Mouse (Mus musculus): ENCODE measurements around the gene Gramd4. TPM values are rescaled to one million over a fixed set of nuclear protein-coding genes. Genes with fewer than 3 reads are reported as not detected.
A peak's percentile ranks its signal among the peaks of the same experiment; 100 is the strongest.

Gramd4 gene
- polyA plus RNA-seq, 1 experiment, result 15.0 TPM

GRCm38 (mm10) chr15:86088266-86088790 is 30.8 kb downstream of the Gramd4 start:
- H3K27me3 ChIP-seq (ENCODE audit: control insufficient read depth, insufficient read depth, insufficient read length), result no peaks in the 10 kb centered on the region
- H3K4me3 ChIP-seq, result no peak overlapping the region
- peaks cover 11% of the 10 kb centered on the region for H3K36me3 ChIP-seq (ENCODE audit: control insufficient read depth, insufficient read depth)
- H3K79me2 ChIP-seq (ENCODE audit: control insufficient read depth, insufficient read depth), result peaks cover 43% of the 10 kb centered on the region
- no peak overlapping the region for H3ac ChIP-seq (ENCODE audit: control insufficient read depth, insufficient read length)
- no peak for TF ChIP-seq MAX (IDR thresholded peaks at IDR 0.05; ENCODE audit: low read depth)
- no peak for TF ChIP-seq REST (IDR thresholded peaks at IDR 0.05; ENCODE audit: insufficient read depth, insufficient read length)
- TF ChIP-seq E2F4 (IDR thresholded peaks at IDR 0.05; ENCODE audit: insufficient read depth), result no peak
- no peak for TF ChIP-seq POLR2A (IDR thresholded peaks at IDR 0.05; ENCODE audit: insufficient read length, low read depth)
- no peak for TF ChIP-seq TCF12 (IDR thresholded peaks at IDR 0.05; ENCODE audit: insufficient read depth, poor library complexity, severe bottlenecking)
- no peak for TF ChIP-seq TCF3 (IDR thresholded peaks at IDR 0.05; ENCODE audit: insufficient read length, low read depth)
- no peak for TF ChIP-seq MYOD1 (IDR thresholded peaks at IDR 0.05; ENCODE audit: control insufficient read depth in 1 of 3, insufficient read length in 2 of 3, low read depth in 2 of 3)
- no peak for TF ChIP-seq USF1 (IDR thresholded peaks at IDR 0.05; ENCODE audit: low read depth)
- TF ChIP-seq SRF (IDR thresholded peaks at IDR 0.05; ENCODE audit: control insufficient read depth, insufficient read length, low read depth), result no peak
- no peak for TF ChIP-seq POLR2AphosphoS2 (IDR thresholded peaks at IDR 0.05; ENCODE audit: insufficient read length, low read depth)
- no peak for TF ChIP-seq CEBPB (IDR thresholded peaks at IDR 0.05; ENCODE audit: insufficient read depth, poor library complexity, severe bottlenecking)
- no peak for TF ChIP-seq MYOG (IDR thresholded peaks at IDR 0.05; ENCODE audit: control insufficient read depth in 1 of 3, insufficient read depth in 1 of 3, insufficient read length in 2 of 3, low read depth in 2 of 3)
- no peak overlapping the region for H3K4me2 ChIP-seq (ENCODE audit: low read depth)

GRCm38 (mm10) chr15:86089091-86089744 is 31.7 kb downstream of the Gramd4 start:
- no peaks in the 10 kb centered on the region for H3K27me3 ChIP-seq (ENCODE audit: control insufficient read depth, insufficient read depth, insufficient read length)
- no peak for TF ChIP-seq MYOG (IDR thresholded peaks at IDR 0.05; ENCODE audit: control insufficient read depth in 1 of 3, insufficient read depth in 1 of 3, insufficient read length in 2 of 3, low read depth in 2 of 3)
- TF ChIP-seq SRF (IDR thresholded peaks at IDR 0.05; ENCODE audit: control insufficient read depth, insufficient read length, low read depth), result no peak
- no peak for TF ChIP-seq MAX (IDR thresholded peaks at IDR 0.05; ENCODE audit: low read depth)
- TF ChIP-seq MYOD1 (IDR thresholded peaks at IDR 0.05; ENCODE audit: control insufficient read depth in 1 of 3, insufficient read length in 2 of 3, low read depth in 2 of 3), result no peak
- no peak for TF ChIP-seq CEBPB (IDR thresholded peaks at IDR 0.05; ENCODE audit: insufficient read depth, poor library complexity, severe bottlenecking)
- TF ChIP-seq POLR2AphosphoS2 (IDR thresholded peaks at IDR 0.05; ENCODE audit: insufficient read length, low read depth), result no peak
- no peak for TF ChIP-seq POLR2A (IDR thresholded peaks at IDR 0.05; ENCODE audit: insufficient read length, low read depth)
- TF ChIP-seq TCF12 (IDR thresholded peaks at IDR 0.05; ENCODE audit: insufficient read depth, poor library complexity, severe bottlenecking), result no peak
- TF ChIP-seq REST (IDR thresholded peaks at IDR 0.05; ENCODE audit: insufficient read depth, insufficient read length), result no peak
- no peak for TF ChIP-seq USF1 (IDR thresholded peaks at IDR 0.05; ENCODE audit: low read depth)
- TF ChIP-seq E2F4 (IDR thresholded peaks at IDR 0.05; ENCODE audit: insufficient read depth), result no peak
- TF ChIP-seq TCF3 (IDR thresholded peaks at IDR 0.05; ENCODE audit: insufficient read length, low read depth), result no peak
- no peak overlapping the region for H3ac ChIP-seq (ENCODE audit: control insufficient read depth, insufficient read length)
- H3K36me3 ChIP-seq (ENCODE audit: control insufficient read depth, insufficient read depth), result peaks cover 11% of the 10 kb centered on the region
- H3K4me3 ChIP-seq, result no peak overlapping the region
- H3K79me2 ChIP-seq (ENCODE audit: control insufficient read depth, insufficient read depth), result peaks cover 41% of the 10 kb centered on the region
- peak overlapping the region; percentile 68 for H3K4me2 ChIP-seq (ENCODE audit: low read depth)

GRCm38 (mm10) chr15:86089991-86090529 is 32.6 kb downstream of the Gramd4 start:
- TF ChIP-seq MAX (IDR thresholded peaks at IDR 0.05; ENCODE audit: low read depth) (no peak), TCF12 (IDR thresholded peaks at IDR 0.05; ENCODE audit: insufficient read depth, poor library complexity, severe bottlenecking) (peak; percentile 58), TCF3 (IDR thresholded peaks at IDR 0.05; ENCODE audit: insufficient read length, low read depth) (no peak), CEBPB (IDR thresholded peaks at IDR 0.05; ENCODE audit: insufficient read depth, poor library complexity, severe bottlenecking) (peak; percentile 83), POLR2AphosphoS2 (IDR thresholded peaks at IDR 0.05; ENCODE audit: insufficient read length, low read depth) (no peak), REST (IDR thresholded peaks at IDR 0.05; ENCODE audit: insufficient read depth, insufficient read length) (no peak), MYOG (IDR thresholded peaks at IDR 0.05; ENCODE audit: control insufficient read depth in 1 of 3, insufficient read depth in 1 of 3, insufficient read length in 2 of 3, low read depth in 2 of 3) (peak in 2 of 3 experiments; percentile 45 to 76), USF1 (IDR thresholded peaks at IDR 0.05; ENCODE audit: low read depth) (no peak), E2F4 (IDR thresholded peaks at IDR 0.05; ENCODE audit: insufficient read depth) (peak; percentile 68), MYOD1 (IDR thresholded peaks at IDR 0.05; ENCODE audit: control insufficient read depth in 1 of 3, insufficient read length in 2 of 3, low read depth in 2 of 3) (peak in 2 of 3 experiments; percentile 17 to 37), SRF (IDR thresholded peaks at IDR 0.05; ENCODE audit: control insufficient read depth, insufficient read length, low read depth) (no peak), POLR2A (IDR thresholded peaks at IDR 0.05; ENCODE audit: insufficient read length, low read depth) (no peak)
- Histone ChIP-seq H3ac (ENCODE audit: control insufficient read depth, insufficient read length) (no peak overlapping the region), H3K4me3 (no peak overlapping the region), H3K36me3 (ENCODE audit: control insufficient read depth, insufficient read depth) (peaks cover 11% of the 10 kb centered on the region), H3K4me2 (ENCODE audit: low read depth) (peak overlapping the region; percentile 68), H3K27me3 (ENCODE audit: control insufficient read depth, insufficient read depth, insufficient read length) (no peaks in the 10 kb centered on the region), H3K79me2 (ENCODE audit: control insufficient read depth, insufficient read depth) (peaks cover 33% of the 10 kb centered on the region)

GRCm38 (mm10) chr15:86090578-86090977 is 33.1 kb downstream of the Gramd4 start:
- peaks cover 11% of the 10 kb centered on the region for H3K36me3 ChIP-seq (ENCODE audit: control insufficient read depth, insufficient read depth)
- H3K4me2 ChIP-seq (ENCODE audit: low read depth), result peak overlapping the region; percentile 68
- TF ChIP-seq TCF12 (IDR thresholded peaks at IDR 0.05; ENCODE audit: insufficient read depth, poor library complexity, severe bottlenecking) (no peak), SRF (IDR thresholded peaks at IDR 0.05; ENCODE audit: control insufficient read depth, insufficient read length, low read depth) (no peak), TCF3 (IDR thresholded peaks at IDR 0.05; ENCODE audit: insufficient read length, low read depth) (no peak)
- H3K79me2 ChIP-seq (ENCODE audit: control insufficient read depth, insufficient read depth), result peaks cover 30% of the 10 kb centered on the region
- H3ac ChIP-seq (ENCODE audit: control insufficient read depth, insufficient read length), result no peak overlapping the region
- no peaks in the 10 kb centered on the region for H3K27me3 ChIP-seq (ENCODE audit: control insufficient read depth, insufficient read depth, insufficient read length)
- H3K4me3 ChIP-seq, result no peak overlapping the region

All from myocyte (in vitro differentiated cells).